Mouse (Mus musculus) lung, adult 2 months (tissue): ENCODE measurements around the gene Hnrnpul1. TPM values are rescaled to one million over a fixed set of nuclear protein-coding genes. Genes with fewer than 3 reads are reported as not detected.

ENCODE experiments used
- DNase-seq: peaks from one replicate; pipeline ENCODE4 v3.0.0; 2022
- H3K4me1 ChIP-seq: fragments of 200-500 bp; 2 replicates; pipeline ENCODE4 v1.6.1; 2011; ENCODE audit warnings: low read length; ENCODE audit not compliant: control insufficient read depth, insufficient read depth
- H3K4me3 ChIP-seq: fragments of 200-500 bp; replicated peaks from 2 replicates; pipeline ENCODE3; 2011; ENCODE audit warnings: low read depth, mild to moderate bottlenecking, control low read depth, low read length; ENCODE audit errors: extremely low read depth
- CTCF ChIP-seq: fragments of 200-500 bp; IDR thresholded peaks from 2 replicates; pipeline ENCODE4 v1.5.1; 2011; ENCODE audit warnings: mild to moderate bottlenecking, low read length, control low read depth; ENCODE audit not compliant: insufficient read depth
- POLR2A ChIP-seq: fragments of 200-500 bp; IDR thresholded peaks from 2 replicates; pipeline ENCODE4 v1.6.1; 2011; ENCODE audit warnings: low read depth, mild to moderate bottlenecking, control low read depth, low read length, borderline replicate concordance; ENCODE audit errors: extremely low read depth
- WGBS: fragments of 180-500 bp; shearing (Covaris S2); methylation state at CpG from one replicate; pipeline ENCODE4 v1.1.7; 2018; 5-methylcytosine and 5-hydroxymethylcytosine counted together
- polyA plus RNA-seq: library from polyadenylated mRNA; depleted of rRNA; stranded (reverse); fragments of >200 nt; gene quantifications from 2 replicates; pipeline ENCODE4 v1.2.3, GENCODE M21; 2012; rRNA removed

Hnrnpul1 gene
- polyA plus RNA-seq, 1 experiment, result 49.9 TPM

DNA sequence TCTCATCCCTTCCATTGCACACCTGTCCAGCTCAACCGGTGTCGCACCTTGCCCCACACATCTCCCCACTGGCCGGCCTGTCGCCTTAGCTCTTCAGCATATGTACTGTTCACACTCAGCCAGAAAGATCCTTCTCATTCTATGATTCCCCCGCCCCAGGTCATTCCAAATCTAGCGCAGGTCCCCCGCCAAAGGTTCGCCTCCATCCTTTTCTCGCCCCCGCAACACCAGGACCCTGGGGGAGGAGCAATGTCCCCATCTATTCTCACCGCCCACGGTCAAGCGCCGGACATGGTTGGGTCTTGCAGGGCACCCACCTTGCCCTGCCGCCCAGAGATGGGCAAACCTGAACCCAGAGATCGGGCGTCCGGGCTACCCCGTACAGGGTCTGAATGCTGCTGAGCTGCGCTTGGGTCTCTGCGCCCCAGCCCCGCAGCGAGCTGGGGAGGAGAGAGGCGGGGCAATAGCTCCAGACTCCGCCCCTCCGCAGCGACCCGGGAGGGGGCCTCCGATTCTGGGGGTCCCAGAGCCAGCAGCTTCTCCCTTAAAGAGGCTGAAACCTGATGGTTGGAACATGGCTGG is 79.7 kb downstream of the Hnrnpul1 start, which contains the start of gene Tmem91:
Gene Tmem91 (minus strand): TSS at position 448 of the 582 bp plus-strand sequence.
- WGBS, result 2% methylated on average over 29 of the region's 29 CpGs
- Histone ChIP-seq H3K4me3 (no peak within 1 kb of the TSS), H3K4me1 (peaks cover 5% of the 10 kb centered on the region)
- TF ChIP-seq CTCF, result no peak
- no peak for TF ChIP-seq POLR2A
- no peak for DNase-seq

- TF ChIP-seq CTCF (no peak), POLR2A (no peak)
Measured at GRCm38 (mm10) chr7:25674297-25674696, 80.3 kb downstream of the Hnrnpul1 start.

DNA sequence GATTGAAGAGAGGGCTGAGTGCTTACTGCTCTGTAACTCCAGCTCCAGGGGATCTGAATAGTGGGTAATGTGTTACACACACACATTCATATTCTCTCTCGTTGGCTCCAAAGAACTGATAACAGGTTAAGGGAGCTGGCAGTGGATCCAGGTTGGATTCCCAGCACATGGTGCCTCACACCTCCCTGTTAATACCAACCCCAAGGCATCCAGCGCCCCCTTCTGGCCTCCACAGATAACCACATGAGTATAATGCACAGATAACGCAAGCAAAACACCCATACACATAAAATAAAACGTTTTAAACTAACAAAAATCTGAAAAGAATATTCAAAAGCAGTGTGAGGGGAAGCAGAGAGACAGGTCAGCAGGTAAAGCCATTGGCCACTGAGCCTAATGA is 82.1 kb downstream of the Hnrnpul1 start:
- DNase-seq, result no peak
- no peak for TF ChIP-seq POLR2A
- no peak for TF ChIP-seq CTCF
- no peak overlapping the region for H3K4me3 ChIP-seq
- H3K4me1 ChIP-seq, result peaks cover 5% of the 10 kb centered on the region
- WGBS, result 50% methylated on average over 4 of the region's 4 CpGs

More at GRCm38 (mm10) chr7:25674297-25674696, 80.3 kb downstream of the Hnrnpul1 start:
- no peak for DNase-seq
- WGBS, result 24% methylated on average over 9 of the region's 9 CpGs
- Histone ChIP-seq H3K4me1 (peaks cover 5% of the 10 kb centered on the region), H3K4me3 (no peak overlapping the region)

DNA sequence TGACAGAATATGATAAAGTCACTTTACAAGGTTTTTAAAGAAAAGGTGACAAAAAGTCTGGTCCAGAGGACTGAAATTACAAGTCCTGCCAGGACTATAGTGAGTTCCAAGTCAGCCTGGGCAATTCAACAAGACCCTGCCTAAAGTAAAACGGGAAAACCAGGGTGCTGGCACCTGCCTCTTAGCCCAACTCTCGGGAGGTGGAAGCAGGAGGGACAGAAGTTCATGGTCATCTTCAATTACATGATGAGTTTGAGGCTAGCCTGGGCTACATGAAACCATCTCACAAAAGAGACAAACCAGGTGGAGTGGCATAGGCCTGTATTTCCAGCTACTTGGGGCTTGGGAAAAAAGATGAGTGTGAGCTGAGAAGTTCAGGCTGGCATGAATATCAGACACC is 82.9 kb downstream of the Hnrnpul1 start:
- no peak for DNase-seq
- peaks cover 5% of the 10 kb centered on the region for H3K4me1 ChIP-seq
- TF ChIP-seq POLR2A (no peak), CTCF (no peak)
- 53% methylated on average over 2 of the region's 2 CpGs for WGBS
- H3K4me3 ChIP-seq, result no peak overlapping the region

Other genes with a start within 250 kb of the Hnrnpul1 start
- gene Ceacam2, start 214.9 kb downstream of the Hnrnpul1 start, polyA plus RNA-seq, result 0.04 TPM in 1 of 2 replicates, not detected in the other
- not detected in 2 replicates for gene Erich4, start 138.9 kb downstream of the Hnrnpul1 start, polyA plus RNA-seq
- 36.3 and 40.9 TPM in 2 replicates for gene Dmac2, start 135.3 kb downstream of the Hnrnpul1 start, polyA plus RNA-seq
- gene B3gnt8, start 128.1 kb downstream of the Hnrnpul1 start, polyA plus RNA-seq, result 15.5 and 15.8 TPM in 2 replicates
- 140 and 143 TPM in 2 replicates for gene Bckdha, start 95.8 kb downstream of the Hnrnpul1 start, polyA plus RNA-seq
- gene Exosc5, start 95.6 kb downstream of the Hnrnpul1 start, polyA plus RNA-seq, result 53.1 and 60.8 TPM in 2 replicates
- gene Tmem91, start 79.6 kb downstream of the Hnrnpul1 start, polyA plus RNA-seq, result 0.37 and 0.86 TPM in 2 replicates
- 51.7 and 53.4 TPM in 2 replicates for gene B9d2, start 74.0 kb downstream of the Hnrnpul1 start, polyA plus RNA-seq
- gene Tgfb1, start 67.8 kb downstream of the Hnrnpul1 start, polyA plus RNA-seq, result 68.3 and 71.1 TPM in 2 replicates
- 60.0 and 69.2 TPM in 2 replicates for gene Ccdc97, start 35.7 kb downstream of the Hnrnpul1 start, polyA plus RNA-seq
- gene Axl, start 33.9 kb upstream of the Hnrnpul1 start, polyA plus RNA-seq, result 91.8 and 92.0 TPM in 2 replicates
- gene Cyp2s1, start 62.2 kb upstream of the Hnrnpul1 start, polyA plus RNA-seq, result 116 and 135 TPM in 2 replicates
- 120 and 161 TPM in 2 replicates for gene Cyp2b10, start 142.9 kb upstream of the Hnrnpul1 start, polyA plus RNA-seq